Mouse (Mus musculus) lung, postnatal 0 days (tissue): ENCODE measurements around the gene Lrrc7. TPM values are rescaled to one million over a fixed set of nuclear protein-coding genes. Genes with fewer than 3 reads are reported as not detected.
A peak's percentile ranks its signal among the peaks of the same experiment; 100 is the strongest.

Source experiments
- ATAC-seq: fragments of 200-750 bp; cut with Nextera tagmentation; 2 replicates; pipeline ENCODE4 v1.8.0; 2017; ENCODE audit warnings: moderate library complexity
- DNase-seq: peaks from one replicate; pipeline ENCODE4 v3.0.0-alpha.2; 2016; ENCODE audit warnings: low spot score
- H3K27ac ChIP-seq: fragments of 300-500 bp; sonication (generic); 2 replicates; pipeline ENCODE4 v1.5.1; 2014; ENCODE audit warnings: antibody characterized with exemption, mild to moderate bottlenecking, low read length, mixed read lengths
- H3K27me3 ChIP-seq: fragments of 300-500 bp; sonication (generic); replicated peaks from 2 replicates; pipeline ENCODE4 v1.6.1; 2014; ENCODE audit warnings: low read length, mixed read lengths; ENCODE audit not compliant: insufficient read depth
- H3K36me3 ChIP-seq: fragments of 300-500 bp; sonication (generic); 2 replicates; pipeline ENCODE4 v1.6.1; 2014; ENCODE audit warnings: low read length, mixed read lengths; ENCODE audit not compliant: insufficient read depth
- H3K4me1 ChIP-seq: fragments of 300-500 bp; sonication (generic); 2 replicates; pipeline ENCODE4 v1.6.1; 2014; ENCODE audit warnings: antibody characterized with exemption, low read depth, low read length, mixed read lengths; ENCODE audit not compliant: insufficient read depth
- H3K4me2 ChIP-seq: fragments of 300-500 bp; sonication (generic); replicated peaks from 2 replicates; pipeline ENCODE4 v1.6.1; 2014; ENCODE audit warnings: low read depth, mild to moderate bottlenecking, low read length, moderate library complexity, mixed read lengths
- H3K4me3 ChIP-seq: fragments of 300-500 bp; sonication (generic); 2 replicates; pipeline ENCODE4 v1.5.1; 2014; ENCODE audit warnings: low read depth, low read length
- H3K9ac ChIP-seq: fragments of 300-500 bp; sonication (generic); replicated peaks from 2 replicates; pipeline ENCODE4 v1.6.1; 2014; ENCODE audit warnings: low read depth, mild to moderate bottlenecking
- H3K9me3 ChIP-seq: fragments of 300-500 bp; sonication (generic); 2 replicates; pipeline ENCODE4 v1.6.1; 2016; ENCODE audit warnings: low read length, mixed read lengths
- CTCF ChIP-seq: IDR thresholded peaks from 2 replicates; pipeline ENCODE4 v1.5.1; 2016; ENCODE audit warnings: antibody characterized with exemption, mild to moderate bottlenecking
- EP300 ChIP-seq: IDR thresholded peaks from 2 replicates; pipeline ENCODE4 v1.6.1; 2016; ENCODE audit warnings: antibody characterized with exemption, mild to moderate bottlenecking, control low read depth
- WGBS: fragments of 180-500 bp; shearing (Covaris S2); extraction: QIAGEN DNeasy Blood & Tissue Kit; methylation state at CpG from one replicate; pipeline ENCODE4 v1.1.7; 2014; 5-methylcytosine and 5-hydroxymethylcytosine counted together
- polyA plus RNA-seq: library from polyadenylated mRNA; unstranded; fragments of >200 nt; fragmentation: Nextera tagmentation; extraction: Ambion mirVana; gene quantifications from 2 replicates; pipeline ENCODE4 v1.2.1, GENCODE M21; 2015

Gene Lrrc7
- polyA plus RNA-seq, 1 experiment from 2014 or later = not detected

DNA sequence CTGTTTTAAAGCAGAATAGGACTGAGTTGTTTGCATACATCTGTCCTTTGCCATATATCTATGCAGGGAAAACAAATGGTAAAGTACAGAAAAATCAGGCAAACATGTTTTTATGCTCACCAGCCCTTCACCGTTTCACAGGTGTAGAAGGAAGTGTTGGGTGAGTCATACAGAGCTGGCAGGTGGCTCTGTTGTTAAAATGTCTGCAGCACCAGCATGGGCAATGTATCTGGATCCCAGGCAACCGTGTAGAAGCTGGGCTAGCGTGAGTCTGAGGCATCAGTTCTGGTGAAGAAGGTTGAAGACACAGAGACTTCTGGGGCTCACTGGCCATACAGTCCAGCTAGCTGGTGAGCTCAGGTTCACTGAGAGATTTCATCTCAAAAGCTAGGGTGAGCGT, 468.1 kb downstream of the Lrrc7 start:
- no peak overlapping the region for H3K4me2 ChIP-seq
- TF ChIP-seq EP300 (no peak), CTCF (no peak)
- H3K36me3 ChIP-seq = no peaks in the 10 kb centered on the region
- H3K4me3 ChIP-seq = no peak overlapping the region
- no peak overlapping the region for H3K27ac ChIP-seq
- no peaks in the 10 kb centered on the region for H3K9me3 ChIP-seq
- no peak overlapping the region for H3K9ac ChIP-seq
- WGBS = 70% methylated on average over 4 of the region's 4 CpGs
- ATAC-seq (no peak), DNase-seq (no peak)
- H3K27me3 ChIP-seq = no peaks in the 10 kb centered on the region
- H3K4me1 ChIP-seq = no peaks in the 10 kb centered on the region

- Histone ChIP-seq H3K4me2 (no peak overlapping the region), H3K4me1 (no peaks in the 10 kb centered on the region), H3K27ac (no peak overlapping the region), H3K27me3 (no peaks in the 10 kb centered on the region), H3K9ac (no peak overlapping the region), H3K36me3 (no peaks in the 10 kb centered on the region), H3K4me3 (no peak overlapping the region), H3K9me3 (no peaks in the 10 kb centered on the region)
- TF ChIP-seq CTCF (no peak), EP300 (no peak)
- ATAC-seq = no peak
- DNase-seq = no peak
- WGBS = 51% methylated on average over 3 of the region's 3 CpGs
Observed at GRCm38 (mm10) chr3:158091601-158092000, 470.4 kb downstream of the Lrrc7 start.

DNA sequence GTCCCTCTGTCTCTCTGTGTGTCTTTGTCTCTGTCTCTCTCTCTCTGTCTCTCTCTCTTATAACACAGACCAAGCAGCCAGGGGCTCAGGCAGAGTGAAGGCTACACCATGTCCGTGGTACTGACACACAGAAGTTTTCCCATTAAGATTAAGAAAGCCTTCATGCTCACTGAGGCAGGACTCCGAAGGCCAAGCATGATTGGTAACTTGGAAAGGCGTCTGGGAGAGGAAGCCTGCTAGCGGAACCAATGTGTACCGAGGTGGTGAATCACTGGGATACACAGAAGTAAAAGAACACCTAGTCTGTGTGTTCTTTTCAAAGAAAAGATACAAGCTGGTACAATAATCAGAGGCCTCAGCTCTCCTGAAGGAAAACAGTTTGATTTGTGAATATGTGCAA, 484.2 kb downstream of the Lrrc7 start:
- ATAC-seq = no peak
- Histone ChIP-seq H3K27ac (no peak overlapping the region), H3K36me3 (no peaks in the 10 kb centered on the region), H3K9me3 (no peaks in the 10 kb centered on the region), H3K4me3 (no peak overlapping the region), H3K4me2 (no peak overlapping the region), H3K9ac (no peak overlapping the region), H3K27me3 (no peaks in the 10 kb centered on the region), H3K4me1 (no peaks in the 10 kb centered on the region)
- 71% methylated on average over 5 of the region's 5 CpGs for WGBS
- no peak for DNase-seq
- TF ChIP-seq EP300 (no peak), CTCF (no peak)

- no peak overlapping the region for H3K9ac ChIP-seq
- H3K9me3 ChIP-seq = no peaks in the 10 kb centered on the region
- no peak overlapping the region for H3K4me2 ChIP-seq
- H3K4me3 ChIP-seq = no peak overlapping the region
- TF ChIP-seq EP300 (no peak), CTCF (no peak)
- no peaks in the 10 kb centered on the region for H3K36me3 ChIP-seq
- WGBS = 24% methylated on average over 1 of the region's 1 CpGs
- DNase-seq (no peak), ATAC-seq (no peak)
- H3K4me1 ChIP-seq = no peaks in the 10 kb centered on the region
- H3K27me3 ChIP-seq = no peaks in the 10 kb centered on the region
- H3K27ac ChIP-seq = no peak overlapping the region
Observed at GRCm38 (mm10) chr3:158077380-158077772, 484.6 kb downstream of the Lrrc7 start.

DNA sequence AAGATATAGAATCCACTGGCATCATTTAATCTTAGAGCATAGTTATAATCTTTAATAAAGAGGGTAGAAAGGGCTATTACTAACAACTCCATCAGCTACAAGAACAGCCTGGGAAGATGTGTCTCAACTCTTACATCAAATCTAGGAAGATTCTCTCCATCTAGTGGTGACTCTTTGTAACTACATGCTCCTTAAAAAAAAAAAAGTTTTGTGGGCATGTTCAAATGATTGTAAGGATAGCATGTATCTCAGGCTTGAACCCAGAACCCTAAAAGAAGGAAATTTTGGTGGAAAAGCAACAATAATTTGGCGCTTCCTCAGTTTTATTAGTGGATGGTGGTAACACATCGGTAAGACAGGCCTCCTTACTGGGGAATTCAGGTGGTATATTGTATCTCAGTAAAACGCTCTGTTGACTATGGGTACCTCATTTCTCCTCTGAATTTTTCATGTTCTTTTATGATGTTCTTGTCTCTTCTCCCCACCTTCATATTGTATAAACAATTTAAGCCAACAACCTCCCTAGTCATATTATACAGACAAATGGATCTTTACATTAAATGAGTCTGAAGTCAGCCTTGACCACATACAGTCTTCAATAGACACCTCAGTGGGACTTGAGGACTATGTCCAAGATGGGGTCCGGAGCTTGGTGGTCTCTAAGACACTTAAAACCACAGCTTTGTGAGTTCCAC, 485.2 kb downstream of the Lrrc7 start:
- no peak overlapping the region for H3K27ac ChIP-seq
- no peak overlapping the region for H3K9ac ChIP-seq
- no peak overlapping the region for H3K4me3 ChIP-seq
- no peaks in the 10 kb centered on the region for H3K27me3 ChIP-seq
- TF ChIP-seq EP300 (no peak), CTCF (peak; percentile 73)
- no peaks in the 10 kb centered on the region for H3K36me3 ChIP-seq
- WGBS = 36% methylated on average over 4 of the region's 4 CpGs
- no peak overlapping the region for H3K4me2 ChIP-seq
- ATAC-seq = no peak
- no peaks in the 10 kb centered on the region for H3K4me1 ChIP-seq
- no peaks in the 10 kb centered on the region for H3K9me3 ChIP-seq
- peak; percentile 81 for DNase-seq

DNA sequence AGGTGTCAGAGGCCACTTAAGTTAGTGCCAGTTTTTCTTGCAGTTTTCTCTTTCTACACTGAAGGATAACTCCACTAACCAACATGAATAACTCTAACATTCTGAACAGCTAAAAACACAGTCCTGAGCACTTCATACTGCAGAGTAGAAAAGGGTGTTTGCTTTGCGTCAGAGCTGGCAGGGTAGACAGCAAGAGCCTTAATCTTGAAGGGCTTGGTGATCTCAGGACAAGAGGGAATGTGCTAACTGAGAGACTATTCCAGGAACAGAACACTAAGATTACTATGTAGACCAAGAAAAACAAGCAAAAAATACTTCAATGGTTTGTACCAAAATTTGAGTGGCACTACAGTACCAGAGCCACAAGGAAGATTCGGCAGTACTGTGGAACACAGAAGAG, 487.0 kb downstream of the Lrrc7 start:
- no peak overlapping the region for H3K27ac ChIP-seq
- no peaks in the 10 kb centered on the region for H3K36me3 ChIP-seq
- peak; percentile 88 for DNase-seq
- no peak overlapping the region for H3K9ac ChIP-seq
- TF ChIP-seq CTCF (no peak), EP300 (peak; percentile 95)
- H3K4me3 ChIP-seq = no peak overlapping the region
- no peaks in the 10 kb centered on the region for H3K9me3 ChIP-seq
- no peaks in the 10 kb centered on the region for H3K27me3 ChIP-seq
- ATAC-seq = peak; percentile 98
- H3K4me2 ChIP-seq = no peak overlapping the region
- 61% methylated on average over 2 of the region's 2 CpGs for WGBS
- H3K4me1 ChIP-seq = no peaks in the 10 kb centered on the region
